Mouse (Mus musculus): ENCODE measurements around the gene Znrf1. TPM values are rescaled to one million over a fixed set of nuclear protein-coding genes. Genes with fewer than 3 reads are reported as not detected.

The Znrf1 gene
- polyA plus RNA-seq, 1 experiment = 36.6 TPM

- Histone ChIP-seq H3K79me3 (ENCODE audit: low read depth) (peaks cover 58% of the 10 kb centered on the region), H3K27me3 (ENCODE audit: control insufficient read depth, insufficient read depth, insufficient read length) (no peaks in the 10 kb centered on the region), H3ac (ENCODE audit: control insufficient read depth, insufficient read length, low read depth) (no peak overlapping the region), H3K4me3 (ENCODE audit: insufficient read depth, poor library complexity, severe bottlenecking) (no peak overlapping the region), H3K36me3 (ENCODE audit: control insufficient read depth, insufficient read depth) (no peaks in the 10 kb centered on the region), H3K79me2 (ENCODE audit: control insufficient read depth, insufficient read depth) (peaks cover 96% of the 10 kb centered on the region)
- TF ChIP-seq MYOG (IDR thresholded peaks at IDR 0.05; ENCODE audit: control insufficient read depth, extremely low read depth, insufficient read length) (no peak), MAX (IDR thresholded peaks at IDR 0.05) (no peak), CEBPB (IDR thresholded peaks at IDR 0.05; ENCODE audit: low read depth) (no peak), MYOD1 (IDR thresholded peaks at IDR 0.05; ENCODE audit: control insufficient read depth, insufficient read length, low read depth) (no peak), FOSL1 (IDR thresholded peaks at IDR 0.05; ENCODE audit: insufficient read depth, low read length, poor library complexity, severe bottlenecking) (no peak)
Measured at GRCm38 (mm10) chr8:111566326-111566725, 30.4 kb downstream of the Znrf1 start.

- peaks cover 60% of the 10 kb centered on the region for H3K79me3 ChIP-seq (ENCODE audit: low read depth)
- H3K36me3 ChIP-seq (ENCODE audit: control insufficient read depth, insufficient read depth) = no peaks in the 10 kb centered on the region
- TF ChIP-seq MAX (IDR thresholded peaks at IDR 0.05) = no peak
- TF ChIP-seq MYOD1 (IDR thresholded peaks at IDR 0.05; ENCODE audit: control insufficient read depth, insufficient read length, low read depth) = no peak
- TF ChIP-seq CEBPB (IDR thresholded peaks at IDR 0.05; ENCODE audit: low read depth) = no peak
- TF ChIP-seq FOSL1 (IDR thresholded peaks at IDR 0.05; ENCODE audit: insufficient read depth, low read length, poor library complexity, severe bottlenecking) = no peak
- TF ChIP-seq USF1 (IDR thresholded peaks at IDR 0.05; ENCODE audit: low read depth) = no peak
- no peak for TF ChIP-seq MYOG (IDR thresholded peaks at IDR 0.05; ENCODE audit: control insufficient read depth, extremely low read depth, insufficient read length)
- TF ChIP-seq CTCF (IDR thresholded peaks at IDR 0.05; ENCODE audit: control insufficient read depth, insufficient read depth, insufficient read length) = no peak
- no peaks in the 10 kb centered on the region for H3K27me3 ChIP-seq (ENCODE audit: control insufficient read depth, insufficient read depth, insufficient read length)
- no peak overlapping the region for H3K4me3 ChIP-seq (ENCODE audit: insufficient read depth, poor library complexity, severe bottlenecking)
- no peak overlapping the region for H3ac ChIP-seq (ENCODE audit: control insufficient read depth, insufficient read length, low read depth)
- H3K79me2 ChIP-seq (ENCODE audit: control insufficient read depth, insufficient read depth) = peaks cover 96% of the 10 kb centered on the region
Measured at GRCm38 (mm10) chr8:111567571-111567970, 31.7 kb downstream of the Znrf1 start.

GRCm38 (mm10) chr8:111568029-111568428 is 32.1 kb downstream of the Znrf1 start:
- no peak overlapping the region for H3ac ChIP-seq (ENCODE audit: control insufficient read depth, insufficient read length, low read depth)
- no peaks in the 10 kb centered on the region for H3K27me3 ChIP-seq (ENCODE audit: control insufficient read depth, insufficient read depth, insufficient read length)
- no peak overlapping the region for H3K4me3 ChIP-seq (ENCODE audit: insufficient read depth, poor library complexity, severe bottlenecking)
- TF ChIP-seq CTCF (IDR thresholded peaks at IDR 0.05; ENCODE audit: control insufficient read depth, insufficient read depth, insufficient read length) = no peak
- no peak for TF ChIP-seq USF1 (IDR thresholded peaks at IDR 0.05; ENCODE audit: low read depth)
- TF ChIP-seq MAX (IDR thresholded peaks at IDR 0.05) = no peak
- TF ChIP-seq CEBPB (IDR thresholded peaks at IDR 0.05; ENCODE audit: low read depth) = no peak
- TF ChIP-seq MYOD1 (IDR thresholded peaks at IDR 0.05; ENCODE audit: control insufficient read depth, insufficient read length, low read depth) = no peak
- TF ChIP-seq MYOG (IDR thresholded peaks at IDR 0.05; ENCODE audit: control insufficient read depth, extremely low read depth, insufficient read length) = no peak
- no peak for TF ChIP-seq FOSL1 (IDR thresholded peaks at IDR 0.05; ENCODE audit: insufficient read depth, low read length, poor library complexity, severe bottlenecking)
- H3K79me2 ChIP-seq (ENCODE audit: control insufficient read depth, insufficient read depth) = peaks cover 99% of the 10 kb centered on the region
- H3K79me3 ChIP-seq (ENCODE audit: low read depth) = peaks cover 65% of the 10 kb centered on the region
- no peaks in the 10 kb centered on the region for H3K36me3 ChIP-seq (ENCODE audit: control insufficient read depth, insufficient read depth)

GRCm38 (mm10) chr8:111569926-111570325 is 34.0 kb downstream of the Znrf1 start:
- Histone ChIP-seq H3K79me2 (ENCODE audit: control insufficient read depth, insufficient read depth) (peaks cover 100% of the 10 kb centered on the region), H3K36me3 (ENCODE audit: control insufficient read depth, insufficient read depth) (no peaks in the 10 kb centered on the region), H3K79me3 (ENCODE audit: low read depth) (peaks cover 70% of the 10 kb centered on the region), H3ac (ENCODE audit: control insufficient read depth, insufficient read length, low read depth) (no peak overlapping the region), H3K27me3 (ENCODE audit: control insufficient read depth, insufficient read depth, insufficient read length) (no peaks in the 10 kb centered on the region), H3K4me3 (ENCODE audit: insufficient read depth, poor library complexity, severe bottlenecking) (no peak overlapping the region)
- no peak for TF ChIP-seq USF1 (IDR thresholded peaks at IDR 0.05; ENCODE audit: low read depth)
- TF ChIP-seq CEBPB (IDR thresholded peaks at IDR 0.05; ENCODE audit: low read depth) = no peak
- TF ChIP-seq CTCF (IDR thresholded peaks at IDR 0.05; ENCODE audit: control insufficient read depth, insufficient read depth, insufficient read length) = no peak
- TF ChIP-seq MAX (IDR thresholded peaks at IDR 0.05) = no peak
- TF ChIP-seq FOSL1 (IDR thresholded peaks at IDR 0.05; ENCODE audit: insufficient read depth, low read length, poor library complexity, severe bottlenecking) = no peak
- TF ChIP-seq MYOD1 (IDR thresholded peaks at IDR 0.05; ENCODE audit: control insufficient read depth, insufficient read length, low read depth) = no peak
- TF ChIP-seq MYOG (IDR thresholded peaks at IDR 0.05; ENCODE audit: control insufficient read depth, extremely low read depth, insufficient read length) = no peak

- H3K4me3 ChIP-seq (ENCODE audit: insufficient read depth, poor library complexity, severe bottlenecking) = no peak overlapping the region
- H3ac ChIP-seq (ENCODE audit: control insufficient read depth, insufficient read length, low read depth) = no peak overlapping the region
- H3K36me3 ChIP-seq (ENCODE audit: control insufficient read depth, insufficient read depth) = no peaks in the 10 kb centered on the region
- H3K79me2 ChIP-seq (ENCODE audit: control insufficient read depth, insufficient read depth) = peaks cover 100% of the 10 kb centered on the region
- TF ChIP-seq CTCF (IDR thresholded peaks at IDR 0.05; ENCODE audit: control insufficient read depth, insufficient read depth, insufficient read length) (no peak), USF1 (IDR thresholded peaks at IDR 0.05; ENCODE audit: low read depth) (no peak), FOSL1 (IDR thresholded peaks at IDR 0.05; ENCODE audit: insufficient read depth, low read length, poor library complexity, severe bottlenecking) (no peak), MYOG (IDR thresholded peaks at IDR 0.05; ENCODE audit: control insufficient read depth, extremely low read depth, insufficient read length) (no peak), CEBPB (IDR thresholded peaks at IDR 0.05; ENCODE audit: low read depth) (no peak), MYOD1 (IDR thresholded peaks at IDR 0.05; ENCODE audit: control insufficient read depth, insufficient read length, low read depth) (no peak), MAX (IDR thresholded peaks at IDR 0.05) (no peak)
- H3K27me3 ChIP-seq (ENCODE audit: control insufficient read depth, insufficient read depth, insufficient read length) = no peaks in the 10 kb centered on the region
- H3K79me3 ChIP-seq (ENCODE audit: low read depth) = peaks cover 69% of the 10 kb centered on the region
Measured at GRCm38 (mm10) chr8:111570432-111570831, 34.5 kb downstream of the Znrf1 start.

- Histone ChIP-seq H3K79me3 (ENCODE audit: low read depth) (peaks cover 72% of the 10 kb centered on the region), H3K36me3 (ENCODE audit: control insufficient read depth, insufficient read depth) (no peaks in the 10 kb centered on the region), H3ac (ENCODE audit: control insufficient read depth, insufficient read length, low read depth) (no peak overlapping the region), H3K4me3 (ENCODE audit: insufficient read depth, poor library complexity, severe bottlenecking) (no peak overlapping the region), H3K79me2 (ENCODE audit: control insufficient read depth, insufficient read depth) (peaks cover 100% of the 10 kb centered on the region), H3K27me3 (ENCODE audit: control insufficient read depth, insufficient read depth, insufficient read length) (no peaks in the 10 kb centered on the region)
- TF ChIP-seq CEBPB (IDR thresholded peaks at IDR 0.05; ENCODE audit: low read depth) (no peak), CTCF (IDR thresholded peaks at IDR 0.05; ENCODE audit: control insufficient read depth, insufficient read depth, insufficient read length) (no peak), MAX (IDR thresholded peaks at IDR 0.05) (no peak), USF1 (IDR thresholded peaks at IDR 0.05; ENCODE audit: low read depth) (no peak), FOSL1 (IDR thresholded peaks at IDR 0.05; ENCODE audit: insufficient read depth, low read length, poor library complexity, severe bottlenecking) (no peak), MYOG (IDR thresholded peaks at IDR 0.05; ENCODE audit: control insufficient read depth, extremely low read depth, insufficient read length) (no peak), MYOD1 (IDR thresholded peaks at IDR 0.05; ENCODE audit: control insufficient read depth, insufficient read length, low read depth) (no peak)
Measured at GRCm38 (mm10) chr8:111571661-111572060, 35.8 kb downstream of the Znrf1 start.

All from C2C12 (cell line).